Mouse (Mus musculus): ENCODE measurements around the gene Pcyt2.

DNA sequence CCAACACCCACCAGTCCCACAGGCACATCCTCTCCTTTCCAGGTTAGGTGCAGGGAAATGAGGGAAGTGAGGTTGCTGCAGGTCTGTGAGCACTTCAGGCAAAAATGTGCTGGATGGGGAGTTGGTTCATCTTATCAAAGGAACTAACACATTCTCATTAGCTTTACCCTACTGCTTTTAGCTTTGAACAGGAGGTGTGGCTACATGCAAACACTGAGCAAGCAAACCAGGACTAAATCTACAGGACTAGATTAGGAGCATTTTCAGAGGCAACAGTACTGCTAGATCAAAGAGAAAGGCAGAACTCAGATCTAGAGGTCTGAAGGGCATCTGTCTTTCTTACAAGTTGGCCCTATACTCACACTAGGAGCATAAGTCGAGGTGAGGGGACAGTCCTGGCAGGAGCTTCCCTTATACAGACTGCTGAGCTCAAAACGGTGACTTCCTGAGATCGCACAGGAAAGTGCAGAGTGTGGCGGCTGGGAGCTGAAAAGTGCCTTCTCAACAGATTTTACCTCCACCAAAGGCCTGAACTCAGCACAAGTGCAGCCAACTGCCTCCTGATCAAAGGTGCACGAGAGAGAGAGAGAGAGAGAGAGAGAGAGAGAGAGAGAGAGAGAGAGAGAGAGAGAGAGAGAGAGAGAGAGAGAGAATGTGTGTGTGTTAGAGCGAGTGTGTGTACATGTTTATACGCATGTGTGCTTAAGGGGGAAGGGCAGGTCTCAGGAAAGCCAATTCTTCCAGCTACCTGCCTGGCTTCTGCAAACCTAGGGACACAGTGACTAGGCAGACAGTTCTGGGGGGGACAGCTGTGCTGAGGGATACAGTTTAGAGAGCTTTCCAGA lies 13.4 kb upstream of the Pcyt2 start:
- no peak for TF ChIP-seq CTCF (IDR thresholded peaks at IDR 0.05; ENCODE audit: low read depth, low read length)
- no peak for TF ChIP-seq TAL1 (conservative IDR thresholded peaks at IDR 0.05; ENCODE audit: low read depth, low read length)
